Mouse (Mus musculus): ENCODE results near the gene 4931440F15Rik. TPM values are rescaled to one million over a fixed set of nuclear protein-coding genes. Genes with fewer than 3 reads are reported as not detected.

4931440F15Rik gene
- total RNA-seq, 2 experiments from 2014 or later = 0.29 TPM; not detected in 1

- ATAC-seq (ENCODE audit: poor library complexity, severe bottlenecking) = no peak
Measured at GRCm38 (mm10) chr11:29807325-29807724, 18.1 kb downstream of the 4931440F15Rik start.

DNA sequence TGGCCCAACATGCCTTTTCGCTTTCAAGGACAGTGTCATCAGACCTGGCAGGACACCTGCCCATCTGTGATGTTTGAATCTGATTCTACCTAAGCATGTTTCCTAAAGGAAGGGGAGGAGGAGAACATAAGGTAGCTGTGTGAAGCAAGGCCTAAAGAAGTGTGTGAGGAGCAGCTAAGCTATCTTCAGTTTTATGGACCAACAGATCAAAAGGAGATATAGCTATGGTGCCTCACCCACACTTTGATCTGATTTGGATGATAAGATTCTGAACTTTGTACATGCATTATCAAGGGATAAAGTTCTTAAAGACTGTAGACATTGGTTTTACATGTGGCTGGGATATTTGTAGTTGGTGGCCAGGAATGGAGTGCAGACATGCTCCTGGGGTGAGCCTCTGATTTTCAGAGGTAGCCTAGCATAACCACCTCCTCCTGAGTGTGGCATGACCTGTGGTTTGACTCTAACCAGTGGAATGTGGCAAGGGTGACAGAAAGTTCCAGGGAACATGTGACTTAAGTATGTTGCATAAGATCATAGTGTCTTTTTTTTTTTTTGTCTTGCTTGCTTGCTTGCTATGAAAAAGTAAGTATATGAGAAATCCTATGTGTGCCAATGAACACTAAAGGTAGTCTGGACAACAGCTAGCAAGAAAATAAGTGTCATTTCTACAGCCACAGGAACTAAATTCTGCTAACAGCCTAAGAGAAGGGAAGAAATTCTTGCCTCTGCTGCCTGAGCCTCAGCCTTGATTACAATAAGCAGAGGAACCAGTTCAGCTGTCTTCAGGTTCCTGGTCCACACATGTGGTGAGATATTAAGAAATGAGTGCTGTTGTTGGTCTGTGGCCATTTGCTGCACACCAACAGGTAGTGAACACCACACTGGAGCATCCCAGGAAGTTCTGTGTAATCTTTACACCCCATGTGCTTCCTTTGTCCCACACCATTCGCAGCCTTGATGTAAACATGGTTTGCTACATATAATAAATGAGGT is 23.7 kb downstream of the 4931440F15Rik start:
- peak; percentile 84 for ATAC-seq (ENCODE audit: poor library complexity, severe bottlenecking)

- no peak for ATAC-seq (ENCODE audit: poor library complexity, severe bottlenecking)
Measured at GRCm38 (mm10) chr11:29799839-29800238, 25.6 kb downstream of the 4931440F15Rik start.

DNA sequence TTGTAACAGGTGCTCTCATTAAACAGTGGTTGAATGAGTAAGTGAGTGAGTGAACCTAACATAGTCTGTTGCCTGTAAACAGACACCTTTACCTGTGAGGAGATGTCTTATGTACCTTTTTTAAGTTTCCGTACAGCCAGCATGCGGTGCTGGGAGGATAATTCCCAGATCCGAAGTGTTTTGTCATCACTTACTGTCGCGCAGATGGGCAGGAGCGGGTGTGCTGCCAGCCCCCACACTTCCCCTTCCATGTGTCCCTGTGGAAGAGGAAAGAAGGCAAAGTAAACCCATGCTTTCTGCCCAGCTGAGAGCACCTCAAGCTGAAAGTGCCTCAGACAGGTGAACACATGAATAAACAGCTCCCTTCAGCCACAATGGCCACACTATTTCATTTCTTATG is 30.4 kb downstream of the 4931440F15Rik start:
- no peak for ATAC-seq (ENCODE audit: poor library complexity, severe bottlenecking)

- no peak for ATAC-seq (ENCODE audit: poor library complexity, severe bottlenecking)
Measured at GRCm38 (mm10) chr11:29794475-29794874, 31.0 kb downstream of the 4931440F15Rik start.

- ATAC-seq (ENCODE audit: poor library complexity, severe bottlenecking) = no peak
Measured at GRCm38 (mm10) chr11:29790796-29791195, 34.7 kb downstream of the 4931440F15Rik start.

DNA sequence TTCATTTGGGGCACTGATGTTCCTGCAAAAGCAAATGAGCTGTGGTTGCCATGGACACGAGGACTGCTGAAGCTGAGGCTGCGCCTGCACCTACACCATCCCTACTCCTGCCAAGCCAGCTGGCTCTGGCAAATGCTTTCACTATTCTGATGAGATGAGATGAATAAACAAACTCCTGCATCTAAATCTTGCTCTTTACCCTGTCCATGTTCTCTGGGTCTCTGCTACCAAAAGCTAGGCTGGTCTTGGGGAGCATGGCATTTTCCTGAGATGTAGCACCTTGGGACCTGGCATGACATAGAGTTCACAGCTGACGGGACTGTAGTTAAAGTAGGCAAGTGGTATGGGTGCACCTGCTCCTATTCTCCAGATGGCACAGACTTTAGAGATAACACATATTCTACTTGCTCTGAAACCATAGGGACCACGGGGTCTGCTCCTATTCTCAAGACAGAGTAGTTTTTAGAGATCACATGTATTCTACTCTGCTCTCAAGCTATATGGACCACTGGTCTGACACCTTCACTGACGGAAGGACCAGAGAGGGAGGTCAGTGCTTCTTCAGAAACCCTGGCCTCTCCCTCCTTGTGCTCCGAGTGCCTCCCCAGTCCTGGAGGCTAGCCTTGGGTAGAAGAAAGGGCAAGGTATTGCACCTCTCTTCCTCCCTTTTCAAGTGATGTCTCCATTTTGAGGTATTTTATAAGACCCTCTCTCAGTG is 36.4 kb downstream of the 4931440F15Rik start:
- ATAC-seq (ENCODE audit: poor library complexity, severe bottlenecking) = no peak

DNA sequence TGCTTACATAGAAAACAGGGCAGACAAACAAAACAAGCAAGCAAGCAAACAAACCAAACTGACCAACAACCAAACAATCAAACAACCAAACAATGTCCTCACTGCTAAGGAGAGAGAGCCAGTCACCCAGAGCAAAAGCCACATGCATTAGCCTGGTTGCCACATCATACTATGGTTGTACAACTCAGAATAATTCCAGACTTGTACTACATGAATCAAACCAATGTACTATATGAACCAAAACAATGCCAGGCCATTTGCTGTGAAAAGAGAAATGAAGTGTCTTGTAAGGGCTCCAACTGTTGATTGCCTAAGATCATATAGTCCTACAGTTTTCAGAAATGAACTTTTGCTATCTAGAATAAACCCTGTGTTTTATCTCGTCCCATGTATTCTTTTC is 37.0 kb downstream of the 4931440F15Rik start:
- ATAC-seq (ENCODE audit: poor library complexity, severe bottlenecking) = no peak

- ATAC-seq (ENCODE audit: poor library complexity, severe bottlenecking) = peak; percentile 34
Measured at GRCm38 (mm10) chr11:29787473-29787872, 38.0 kb downstream of the 4931440F15Rik start.

GRCm38 (mm10) chr11:29786583-29787219 is 38.8 kb downstream of the 4931440F15Rik start:
- ATAC-seq (ENCODE audit: poor library complexity, severe bottlenecking) = peak; percentile 95

DNA sequence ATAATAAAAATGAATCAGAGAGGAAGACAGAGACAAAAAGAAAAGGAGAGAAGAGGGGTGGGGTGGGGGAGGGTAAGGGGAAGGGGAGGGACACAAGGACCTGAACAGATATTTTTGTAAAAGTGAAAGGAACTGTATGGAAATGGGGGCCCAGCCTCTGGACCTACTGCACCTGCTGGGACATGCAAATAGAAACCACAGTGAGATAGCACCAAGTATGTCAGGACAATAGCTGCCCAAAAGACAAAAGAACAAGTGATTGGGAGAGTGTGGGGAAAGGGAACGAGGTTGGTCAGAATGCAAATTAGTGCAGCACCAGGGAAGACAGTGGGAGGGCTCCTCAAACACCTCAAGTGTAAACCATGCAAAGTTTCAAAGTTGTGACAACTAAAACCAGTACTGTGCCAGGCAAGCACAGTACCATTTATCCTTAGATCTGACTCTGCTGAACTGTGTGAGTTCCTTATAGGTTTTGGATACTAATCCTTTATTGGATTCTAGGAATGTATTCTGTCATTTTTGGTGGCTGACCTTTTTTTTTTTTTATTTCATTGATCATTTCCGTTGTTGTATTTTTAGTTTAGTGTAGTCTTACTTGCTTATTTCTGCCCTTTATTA is 46.0 kb downstream of the 4931440F15Rik start:
- no peak for ATAC-seq (ENCODE audit: poor library complexity, severe bottlenecking)

DNA sequence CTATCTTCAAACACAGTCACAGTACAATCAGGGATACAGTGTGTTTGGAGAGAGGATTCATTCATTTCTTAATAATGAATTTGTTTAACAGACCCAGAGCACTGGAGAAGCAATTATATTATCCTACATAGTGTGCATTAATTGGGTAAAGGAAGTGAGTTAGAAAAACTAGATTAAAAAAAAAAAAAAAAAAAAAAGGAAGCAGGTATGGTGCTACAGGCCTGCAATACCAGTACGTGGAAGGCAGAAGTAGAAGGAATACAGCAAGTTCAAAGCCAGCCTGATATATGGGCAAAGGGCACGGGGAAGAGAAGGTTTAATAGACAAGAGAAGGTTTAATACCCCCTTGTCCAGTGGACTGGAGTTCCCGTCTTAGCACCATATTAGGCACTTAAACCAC is 46.5 kb downstream of the 4931440F15Rik start:
- ATAC-seq (ENCODE audit: poor library complexity, severe bottlenecking) = no peak

- no peak for ATAC-seq (ENCODE audit: poor library complexity, severe bottlenecking)
Measured at GRCm38 (mm10) chr11:29777964-29778363, 47.5 kb downstream of the 4931440F15Rik start.

DNA sequence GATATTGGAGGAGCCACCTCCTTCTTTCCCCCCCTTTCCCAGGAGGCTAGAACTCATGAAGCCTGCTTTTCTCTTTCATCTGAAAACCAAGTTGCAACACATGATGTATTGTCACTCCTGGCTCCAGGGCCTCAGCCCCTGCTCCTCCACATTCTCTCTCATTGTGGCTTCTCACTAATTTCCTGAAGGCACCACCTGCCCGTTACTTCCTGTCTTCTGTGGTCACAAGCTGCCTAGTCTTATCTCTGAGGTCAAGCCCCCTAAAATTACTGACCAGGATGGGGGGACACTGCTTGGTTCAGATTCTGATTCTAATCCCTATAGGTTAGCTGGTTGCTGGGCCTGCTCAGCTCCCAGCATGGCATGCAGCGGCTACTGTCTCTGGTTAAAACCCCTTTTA is 50.7 kb downstream of the 4931440F15Rik start:
- ATAC-seq (ENCODE audit: poor library complexity, severe bottlenecking) = peak; percentile 15; the same call in 1 of the 2 replicates

DNA sequence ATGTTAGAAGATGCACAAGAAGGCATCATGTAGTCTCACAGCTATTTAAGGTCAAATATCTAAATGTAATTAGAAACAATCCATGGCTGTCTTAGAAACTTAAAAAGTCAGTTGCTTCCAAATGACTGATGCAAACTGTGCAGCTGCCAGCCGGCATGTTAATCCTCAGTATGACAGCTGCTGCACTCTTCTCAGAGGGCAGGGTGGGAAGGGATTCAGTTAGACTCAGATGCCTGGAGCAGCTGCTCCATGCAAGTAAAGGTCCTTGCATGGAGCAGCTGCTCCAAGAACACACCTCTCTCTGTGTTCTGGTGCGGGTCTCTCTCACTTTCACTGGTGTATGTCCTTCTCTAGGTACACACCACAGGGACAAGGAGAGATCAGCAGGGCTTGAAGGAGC is 51.2 kb downstream of the 4931440F15Rik start:
- no peak for ATAC-seq (ENCODE audit: poor library complexity, severe bottlenecking)

Other genes with a start within 250 kb of the 4931440F15Rik start
- gene Rtn4, start 132.7 kb downstream of the 4931440F15Rik start, total RNA-seq (2015) = 129 and 142 TPM in 2 replicates
- 128 and 135 TPM in 2 replicates for gene Rtn4, start 132.7 kb downstream of the 4931440F15Rik start, total RNA-seq (2017)
- 1.9 and 2.1 TPM in 2 replicates for gene Eml6, start 200.4 kb upstream of the 4931440F15Rik start, total RNA-seq (2015)
- gene Eml6, start 200.4 kb upstream of the 4931440F15Rik start, total RNA-seq (2017) = 2.3 and 4.0 TPM in 2 replicates